Mouse (Mus musculus): Measurements from ENCODE around the gene Fbxo7. TPM values are rescaled to one million over a fixed set of nuclear protein-coding genes. Genes with fewer than 3 reads are reported as not detected.

Gene Fbxo7
- polyA plus RNA-seq (2015; fragmentation: Illumina TruSeq; extraction: RNeasy Lipid Tissue Mini Kit (QIAGEN cat#74804); ENCODE audit: insufficient read depth, low replicate concordance) = 42.2 TPM

DNA sequence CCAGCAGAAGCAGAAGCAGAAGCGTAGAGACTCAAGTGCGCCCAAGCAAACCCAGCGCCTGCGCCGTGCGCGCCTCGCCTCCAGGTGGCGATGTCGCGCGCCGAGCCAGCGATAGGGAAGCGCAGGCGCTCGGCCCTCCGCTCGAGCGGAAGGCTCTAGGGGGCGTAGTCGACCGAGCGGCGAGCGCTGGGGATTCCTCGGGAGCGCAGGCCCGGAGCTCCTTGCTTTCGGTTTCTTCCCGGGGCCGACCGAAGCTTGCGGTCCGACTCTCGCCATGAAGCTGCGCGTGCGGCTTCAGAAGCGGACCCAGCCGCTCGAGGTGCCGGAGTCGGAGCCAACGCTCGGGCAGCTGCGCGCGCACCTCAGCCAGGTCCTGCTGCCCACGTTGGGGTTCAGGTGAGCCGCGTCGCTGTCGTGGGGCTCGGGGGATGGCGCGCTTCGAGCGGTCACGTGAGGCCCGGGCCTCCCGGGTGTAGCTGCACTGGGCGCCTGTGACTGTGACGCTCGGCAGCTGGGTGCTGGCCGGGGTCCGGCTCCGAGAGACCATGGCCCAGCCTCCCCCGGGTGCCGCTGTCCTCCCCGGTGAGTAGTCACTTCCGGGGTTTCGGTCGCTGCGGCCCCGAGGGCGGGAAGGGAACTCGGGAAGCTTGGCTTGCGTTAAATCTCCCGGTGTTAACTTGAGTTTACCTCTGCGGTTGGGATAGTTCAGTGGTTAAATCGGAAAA lies at the start of gene Fbxo7:
TSS of gene Fbxo7 (plus strand) at position 224 of the 725 bp plus-strand sequence.

DNA sequence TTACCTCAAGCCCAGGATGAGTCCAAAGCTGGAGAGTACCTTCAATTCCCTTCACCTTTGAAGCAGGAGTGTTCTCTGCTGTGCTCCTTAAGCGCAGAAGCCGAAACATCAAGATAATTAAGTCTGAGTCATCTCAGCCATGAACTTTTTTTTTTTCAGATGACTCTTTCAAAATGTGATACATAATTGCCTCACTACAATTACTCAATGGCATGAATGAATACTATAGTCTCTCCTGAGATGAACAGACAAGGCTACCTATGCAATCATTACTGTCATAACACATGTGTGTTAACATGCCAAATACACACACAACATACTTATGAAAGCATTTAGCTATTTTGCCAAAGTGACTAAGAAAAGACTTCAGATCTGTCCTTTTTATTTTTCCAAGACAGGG lies 10.0 kb upstream of the Fbxo7 start, which contains the start of gene Bpifc:
TSS of gene Bpifc (minus strand) at position 115 of the 400 bp plus-strand sequence.

Other genes starting within 250 kb of the Fbxo7 start
- 38.5 TPM for gene Pwp1, start 192.5 kb upstream of the Fbxo7 start, polyA plus RNA-seq (2015; fragmentation: Illumina TruSeq; extraction: RNeasy Lipid Tissue Mini Kit (QIAGEN cat#74804); ENCODE audit: insufficient read depth, low replicate concordance)
- gene Prdm4, start 104.8 kb upstream of the Fbxo7 start, polyA plus RNA-seq (2015; fragmentation: Illumina TruSeq; extraction: RNeasy Lipid Tissue Mini Kit (QIAGEN cat#74804); ENCODE audit: insufficient read depth, low replicate concordance) = 25.0 TPM
- not detected for gene Ascl4, start 94.3 kb upstream of the Fbxo7 start, polyA plus RNA-seq (2015; fragmentation: Illumina TruSeq; extraction: RNeasy Lipid Tissue Mini Kit (QIAGEN cat#74804); ENCODE audit: insufficient read depth, low replicate concordance)
- 174 TPM for gene Rtcb, start 64.1 kb upstream of the Fbxo7 start, polyA plus RNA-seq (2015; fragmentation: Illumina TruSeq; extraction: RNeasy Lipid Tissue Mini Kit (QIAGEN cat#74804); ENCODE audit: insufficient read depth, low replicate concordance)
- not detected for gene Bpifc, start 10.1 kb upstream of the Fbxo7 start, polyA plus RNA-seq (2015; fragmentation: Illumina TruSeq; extraction: RNeasy Lipid Tissue Mini Kit (QIAGEN cat#74804); ENCODE audit: insufficient read depth, low replicate concordance)